In the genomic region with DNA sequence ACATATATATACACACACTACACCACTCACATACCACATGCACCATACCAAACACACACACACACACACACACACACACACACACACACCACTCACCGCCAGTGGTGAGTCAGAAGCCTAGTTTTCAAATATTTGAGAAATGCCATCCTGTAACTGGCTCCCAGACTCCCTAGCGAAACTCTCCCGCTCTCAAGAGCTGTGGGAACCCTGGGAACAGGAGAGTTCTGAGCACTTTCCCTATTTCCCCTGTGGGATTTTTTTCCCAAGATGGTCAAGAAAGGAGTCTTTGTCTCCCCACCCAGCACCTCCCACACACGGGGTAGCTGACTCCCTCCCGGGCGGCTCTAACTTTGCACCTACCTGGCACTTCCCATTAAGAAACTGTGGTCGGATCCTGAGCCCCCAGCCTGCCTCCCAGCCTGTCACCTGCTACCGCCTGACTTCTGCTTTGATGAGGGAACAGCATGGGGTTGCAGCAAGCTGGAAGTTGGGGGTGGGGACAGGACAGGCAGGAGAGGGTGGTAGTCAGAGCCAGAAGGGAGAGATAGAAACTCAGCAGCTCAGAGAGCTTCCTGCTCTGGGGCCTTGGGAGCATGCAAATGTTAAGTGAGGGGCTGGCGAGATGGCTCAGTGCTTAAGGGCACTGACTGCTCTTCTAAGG, we compare ENCODE assay signal across 15 mouse cellular contexts. TPM values are rescaled to one million over a fixed set of nuclear protein-coding genes. Genes with fewer than 3 reads are reported as not detected.
DNase-seq lines count a peak whose midpoint lies in the region; ATAC-seq and TF ChIP-seq lines count a peak whose summit lies in the region.
"Had no signal": no experiment of that assay in that cellular context is flagged by ENCODE, and none has a peak within 500 bp of the region (broad histone marks: within the 10 kb centered on the region; RNA-seq: fewer than 3 reads in every experiment).

No protein-coding gene starts in this region.

- no peak for TF ChIP-seq CTCF in gastrocnemius, adult 2 months (IDR thresholded peaks at IDR 0.05)

- ATAC-seq in limb, embryonic 12.5 days (ENCODE audit: insufficient number of reproducible peaks, insufficient read depth, low FRiP score, low TSS enrichment, low read depth) = peak; percentile 41; the same call in 1 of the 2 replicates
- ATAC-seq in intestine, embryonic 15.5 days = peak; percentile 27; the same call in 1 of the 2 replicates
- ATAC-seq: CD4-positive, CD25-positive, alpha-beta regulatory T cell, adult 4 months; forebrain, embryonic 14.5 days had no signal

- peaks cover 12% of the 10 kb centered on the region; the same call in 1 of the 2 replicates for H3K4me1 ChIP-seq in limb, embryonic 12.5 days (replicated peaks)
- peaks cover 20% of the 10 kb centered on the region for H3K4me1 ChIP-seq in limb, embryonic 10.5 days
- peaks cover 12% of the 10 kb centered on the region; the same call in 1 of the 2 replicates for H3K4me1 ChIP-seq in intestine, embryonic 15.5 days (replicated peaks)

- no peak overlapping the region for H3K27ac ChIP-seq in gastrocnemius, adult 2 months
- no peak overlapping the region for H3K27ac ChIP-seq in limb, embryonic 12.5 days
- no peak overlapping the region for H3K27ac ChIP-seq in limb, embryonic 10.5 days
- H3K27ac ChIP-seq in intestine, embryonic 15.5 days = peak overlapping the region; percentile 17; the same call in 1 of the 2 replicates
- H3K27ac ChIP-seq: liver, embryonic 14.5 days had no signal

- H3K36me3 ChIP-seq in limb, embryonic 12.5 days = no peaks in the 10 kb centered on the region
- no peaks in the 10 kb centered on the region for H3K36me3 ChIP-seq in limb, embryonic 10.5 days
- H3K36me3 ChIP-seq in intestine, embryonic 15.5 days = no peaks in the 10 kb centered on the region

- intact Hi-C loops in gastrocnemius, adult 2 months (cut with DNase I) = no loop called here
- intact Hi-C loops in gastrocnemius, postnatal 14 days (cut with DNase I; ENCODE audit: low total_unique reads) = no loop called here

- H3K9me3 ChIP-seq in limb, embryonic 12.5 days = no peaks in the 10 kb centered on the region
- H3K9me3 ChIP-seq in limb, embryonic 10.5 days (replicated peaks) = no peaks in the 10 kb centered on the region
- no peaks in the 10 kb centered on the region for H3K9me3 ChIP-seq in intestine, embryonic 15.5 days

- no peak overlapping the region for H3K4me3 ChIP-seq in gastrocnemius, adult 2 months
- no peak overlapping the region for H3K4me3 ChIP-seq in limb, embryonic 12.5 days (replicated peaks)
- no peak overlapping the region for H3K4me3 ChIP-seq in limb, embryonic 10.5 days
- H3K4me3 ChIP-seq in intestine, embryonic 15.5 days (replicated peaks) = no peak overlapping the region

- H3K27me3 ChIP-seq in limb, embryonic 12.5 days = 0 out of 2 replicates have a peak, but pooled peaks cover 8% of the 10 kb centered on the region
- 0 out of 2 replicates have a peak, but pooled peaks cover 4% of the 10 kb centered on the region for H3K27me3 ChIP-seq in limb, embryonic 10.5 days (ENCODE audit: low read depth, poor library complexity, severe bottlenecking)
- H3K27me3 ChIP-seq in intestine, embryonic 15.5 days (replicated peaks) = no peaks in the 10 kb centered on the region

- no peak overlapping the region for H3K4me2 ChIP-seq in limb, embryonic 12.5 days
- peak overlapping the region; percentile 5 for H3K4me2 ChIP-seq in intestine, embryonic 15.5 days (replicated peaks)

- H3K9ac ChIP-seq in limb, embryonic 12.5 days (replicated peaks) = 0 out of 2 replicates have a peak overlapping the region, but pooled peaks have one; percentile 8
- no peak overlapping the region for H3K9ac ChIP-seq in intestine, embryonic 15.5 days
- H3K9ac ChIP-seq: liver, embryonic 14.5 days had no signal

- DNase-seq in gastrocnemius, adult 2 months = peak; percentile 12
- DNase-seq in gastrocnemius, postnatal 14 days = no peak
- no peak for DNase-seq in limb, embryonic 10.5 days (ENCODE audit: low spot score)
- peak; percentile 81 for DNase-seq in ES-CJ7 (ENCODE audit: low read depth, low spot score)
- no peak for DNase-seq in thymus, postnatal 25 days
- no peak for DNase-seq in cerebellum, postnatal 36 days
- DNase-seq: cerebellum, adult 9-11 months; layer of hippocampus, postnatal 36 days; right cerebral cortex, adult 18-20 months had no signal

- WGBS in limb, embryonic 12.5 days = 13% methylated on average over 9 of the region's 9 CpGs
- 19% methylated on average over 9 of the region's 9 CpGs for WGBS in limb, embryonic 10.5 days
- WGBS in intestine, embryonic 15.5 days = 16% methylated on average over 9 of the region's 9 CpGs

RNA-seq across cellular contexts. Expression of gene Pald1, which starts 11.3 kb away (rescaled TPM):
- total RNA-seq in gastrocnemius, adult 2 months (2021) = 1 to 10 TPM; 4.0 to 7.2 TPM
- 10 to 100 TPM; 15.2 to 17.7 TPM for total RNA-seq in gastrocnemius, postnatal 14 days (2021)
- 25.3 and 25.8 TPM in 2 replicates for polyA plus RNA-seq in limb, embryonic 12.5 days (2016; fragmentation: Nextera tagmentation; extraction: Ambion mirVana)
- 26.2 and 28.1 TPM in 2 replicates for polyA plus RNA-seq in limb, embryonic 10.5 days (2016; fragmentation: Nextera tagmentation; extraction: Ambion mirVana)
- 14.5 and 16.3 TPM in 2 replicates for polyA plus RNA-seq in intestine, embryonic 15.5 days (2015; fragmentation: Nextera tagmentation; extraction: Ambion mirVana)
- polyA plus RNA-seq: CD4-positive, CD25-positive, alpha-beta regulatory T cell, adult 4 months had no signal

RNA-seq across cellular contexts. Expression of gene Nodal, which starts 23.2 kb away (rescaled TPM):
- total RNA-seq in gastrocnemius, adult 2 months (2021) = under 1 TPM in 1 of 2 experiments, not detected in 1; 0.15 TPM
- under 1 TPM in 1 of 2 experiments, not detected in 1; 0.10 TPM for total RNA-seq in gastrocnemius, postnatal 14 days (2021)
- 0.26 TPM in 1 of 2 replicates, not detected in the other for polyA plus RNA-seq in limb, embryonic 12.5 days (2016; fragmentation: Nextera tagmentation; extraction: Ambion mirVana)
- 0.13 and 0.36 TPM in 2 replicates for polyA plus RNA-seq in limb, embryonic 10.5 days (2016; fragmentation: Nextera tagmentation; extraction: Ambion mirVana)
- 0.09 and 0.20 TPM in 2 replicates for polyA plus RNA-seq in intestine, embryonic 15.5 days (2015; fragmentation: Nextera tagmentation; extraction: Ambion mirVana)
- total RNA-seq: monocyte, adult 5-6 weeks had no signal
- polyA plus RNA-seq: CD4-positive, CD25-positive, alpha-beta regulatory T cell, adult 4 months; forebrain, embryonic 14.5 days had no signal

RNA-seq across cellular contexts. Expression of gene Eif4ebp2, which starts 57.9 kb away (rescaled TPM):
- total RNA-seq in gastrocnemius, adult 2 months (2021) = 100 to 1,000 TPM; 117 to 161 TPM
- 10 to 100 TPM; 86.6 to 88.9 TPM for total RNA-seq in gastrocnemius, postnatal 14 days (2021)
- 60.2 and 72.2 TPM in 2 replicates for polyA plus RNA-seq in limb, embryonic 12.5 days (2016; fragmentation: Nextera tagmentation; extraction: Ambion mirVana)
- 83.2 and 85.7 TPM in 2 replicates for polyA plus RNA-seq in limb, embryonic 10.5 days (2016; fragmentation: Nextera tagmentation; extraction: Ambion mirVana)
- polyA plus RNA-seq in intestine, embryonic 15.5 days (2015; fragmentation: Nextera tagmentation; extraction: Ambion mirVana) = 74.4 and 80.6 TPM in 2 replicates

Comparison
In these comparisons a context has a peak if more than half of its experiments do, and no peak if none do; other contexts are left out.
1. DNase-seq: peak in gastrocnemius, adult 2 months (single experiment) and ES-CJ7 (single experiment); none in gastrocnemius, postnatal 14 days (single experiment), limb, embryonic 10.5 days (single experiment), thymus, postnatal 25 days (single experiment) and cerebellum, postnatal 36 days (0 of 2).